Mouse (Mus musculus) intestine, postnatal 0 days (tissue): Measurements from ENCODE around the gene Agtr1a. TPM values are rescaled to one million over a fixed set of nuclear protein-coding genes. Genes with fewer than 3 reads are reported as not detected.
A peak's percentile ranks its signal among the peaks of the same experiment; 100 is the strongest.

Experiments used
- ATAC-seq: fragments of 200-750 bp; cut with Nextera tagmentation; 2 replicates; pipeline ENCODE4 v1.8.0; 2017; ENCODE audit warnings: mild to moderate bottlenecking, moderate TSS enrichment, moderate library complexity
- H3K27ac ChIP-seq: fragments of 300-500 bp; sonication (generic); 2 replicates; pipeline ENCODE4 v1.5.1; 2014; ENCODE audit warnings: mild to moderate bottlenecking, low read depth, low read length, moderate library complexity
- H3K27me3 ChIP-seq: fragments of 300-500 bp; sonication (generic); replicated peaks from 2 replicates; pipeline ENCODE4 v1.6.1; 2014; ENCODE audit warnings: low read length, mixed read lengths; ENCODE audit not compliant: control insufficient read depth, insufficient read depth
- H3K36me3 ChIP-seq: fragments of 300-500 bp; sonication (generic); 2 replicates; pipeline ENCODE4 v1.6.1; 2014; ENCODE audit warnings: mild to moderate bottlenecking, moderate library complexity; ENCODE audit not compliant: control insufficient read depth, insufficient read depth
- H3K4me1 ChIP-seq: fragments of 300-500 bp; sonication (generic); replicated peaks from 2 replicates; pipeline ENCODE4 v1.6.1; 2014; ENCODE audit warnings: antibody characterized with exemption, low read length, mixed read lengths; ENCODE audit not compliant: control insufficient read depth, insufficient read depth
- H3K4me2 ChIP-seq: fragments of 300-500 bp; sonication (generic); replicated peaks from 2 replicates; pipeline ENCODE4 v1.6.1; 2014; ENCODE audit warnings: low read depth, mild to moderate bottlenecking, moderate library complexity
- H3K4me3 ChIP-seq: fragments of 300-500 bp; sonication (generic); 2 replicates; pipeline ENCODE4 v1.5.1; 2014; ENCODE audit warnings: low read depth, low read length
- H3K9ac ChIP-seq: fragments of 300-500 bp; sonication (generic); 2 replicates; pipeline ENCODE4 v1.6.1; 2014; ENCODE audit warnings: mild to moderate bottlenecking, low read depth, low read length
- H3K9me3 ChIP-seq: fragments of 300-500 bp; sonication (generic); 2 replicates; pipeline ENCODE4 v1.6.1; 2016; ENCODE audit warnings: mixed run types; ENCODE audit not compliant: control insufficient read depth
- CTCF ChIP-seq: sonication (generic); IDR thresholded peaks from 2 replicates; pipeline ENCODE4 v1.5.1; 2016; ENCODE audit warnings: low read depth, mild to moderate bottlenecking, control low read depth, antibody characterized with exemption, moderate library complexity
- WGBS: fragments of 180-500 bp; shearing (Covaris S2); extraction: QIAGEN DNeasy Blood & Tissue Kit; methylation state at CpG from one replicate; pipeline ENCODE4 v1.1.7; 2014; 5-methylcytosine and 5-hydroxymethylcytosine counted together
- polyA plus RNA-seq: library from polyadenylated mRNA; unstranded; fragments of >200 nt; fragmentation: Nextera tagmentation; extraction: Ambion mirVana; gene quantifications from 2 replicates; pipeline ENCODE4 v1.2.1, GENCODE M21; 2015

The Agtr1a gene
- polyA plus RNA-seq, 1 experiment from 2014 or later: 2.9 TPM

DNA sequence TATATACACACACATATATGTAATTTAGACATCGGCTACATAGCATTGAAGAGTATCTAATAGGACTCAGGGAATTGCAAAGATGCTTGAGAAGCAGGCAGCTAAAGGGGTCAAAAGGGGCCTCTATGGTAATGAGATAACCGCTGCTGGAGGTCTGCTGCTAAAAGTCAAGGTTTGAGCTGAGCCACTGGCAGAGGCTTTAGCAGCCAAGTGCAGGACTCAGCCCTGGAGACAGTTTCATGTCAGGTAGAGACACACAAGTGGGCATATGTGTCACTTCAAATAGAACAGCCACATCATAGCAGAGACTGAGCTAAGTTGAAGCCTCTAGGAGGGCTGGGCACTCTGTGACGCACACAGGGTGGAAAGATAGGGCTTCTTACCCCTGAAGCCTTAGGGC is 1.6 kb upstream of the Agtr1a start:
- Histone ChIP-seq H3K27ac (no peak overlapping the region), H3K4me1 (no peaks in the 10 kb centered on the region), H3K9ac (no peak overlapping the region), H3K36me3 (no peaks in the 10 kb centered on the region), H3K27me3 (0 out of 2 replicates have a peak, but pooled peaks cover 3% of the 10 kb centered on the region), H3K4me3 (no peak overlapping the region), H3K4me2 (no peak overlapping the region), H3K9me3 (no peaks in the 10 kb centered on the region)
- 60% methylated on average over 3 of the region's 3 CpGs for WGBS
- ATAC-seq: no peak
- TF ChIP-seq CTCF: no peak

DNA sequence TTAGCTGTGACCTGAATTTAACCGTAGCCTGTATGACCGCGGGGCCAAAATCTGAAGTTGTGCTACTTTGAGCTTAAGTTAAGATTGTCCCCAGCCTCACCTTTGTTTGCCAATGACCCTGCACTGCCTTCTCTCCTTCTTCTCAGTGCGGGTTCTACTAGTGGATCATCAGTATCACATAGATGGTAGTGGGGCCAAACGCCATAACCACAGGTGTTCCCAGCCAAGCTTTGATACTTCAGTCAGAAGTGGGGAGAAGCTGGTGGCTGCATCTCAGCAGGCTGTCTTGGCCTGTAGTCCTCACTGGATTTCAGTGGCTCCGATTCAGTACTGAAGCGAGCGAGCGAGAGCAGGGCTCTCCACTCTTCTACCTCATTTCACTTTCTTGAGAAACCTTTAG is 672 bp downstream of the Agtr1a start:
- Histone ChIP-seq H3K27me3 (0 out of 2 replicates have a peak, but pooled peaks cover 3% of the 10 kb centered on the region), H3K9ac (no peak overlapping the region), H3K4me3 (peak overlapping the region; percentile 41), H3K27ac (no peak overlapping the region), H3K4me1 (no peaks in the 10 kb centered on the region), H3K36me3 (no peaks in the 10 kb centered on the region), H3K4me2 (peak overlapping the region; percentile 77), H3K9me3 (no peaks in the 10 kb centered on the region)
- TF ChIP-seq CTCF: no peak
- ATAC-seq: no peak
- whole genome bisulfite sequencing: 36% methylated on average over 9 of the region's 9 CpGs

DNA sequence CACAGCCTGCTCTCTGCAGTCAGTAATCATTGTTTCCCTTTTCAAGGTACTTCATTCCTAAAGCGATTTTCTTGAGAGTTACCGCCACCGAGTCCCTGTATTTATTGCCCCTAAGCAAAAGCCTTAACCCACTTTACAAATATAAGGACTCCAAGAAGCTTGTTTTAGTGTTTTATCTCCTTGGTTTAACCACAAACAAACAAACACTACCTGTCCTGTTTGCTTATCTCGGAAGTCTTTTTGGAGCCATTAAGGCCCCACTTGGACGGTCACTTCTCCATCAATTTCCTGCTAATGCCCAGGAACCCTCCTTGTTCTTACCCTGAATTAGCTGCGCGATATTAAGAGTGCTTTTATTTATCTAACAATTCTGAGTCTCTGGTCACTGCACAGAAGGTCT is 1.4 kb downstream of the Agtr1a start:
- Histone ChIP-seq H3K9me3 (no peaks in the 10 kb centered on the region), H3K9ac (no peak overlapping the region), H3K4me1 (no peaks in the 10 kb centered on the region), H3K27me3 (0 out of 2 replicates have a peak, but pooled peaks cover 3% of the 10 kb centered on the region), H3K27ac (no peak overlapping the region), H3K36me3 (no peaks in the 10 kb centered on the region), H3K4me3 (no peak overlapping the region), H3K4me2 (no peak overlapping the region)
- ATAC-seq: no peak
- WGBS: 69% methylated on average over 7 of the region's 7 CpGs
- TF ChIP-seq CTCF: no peak

DNA sequence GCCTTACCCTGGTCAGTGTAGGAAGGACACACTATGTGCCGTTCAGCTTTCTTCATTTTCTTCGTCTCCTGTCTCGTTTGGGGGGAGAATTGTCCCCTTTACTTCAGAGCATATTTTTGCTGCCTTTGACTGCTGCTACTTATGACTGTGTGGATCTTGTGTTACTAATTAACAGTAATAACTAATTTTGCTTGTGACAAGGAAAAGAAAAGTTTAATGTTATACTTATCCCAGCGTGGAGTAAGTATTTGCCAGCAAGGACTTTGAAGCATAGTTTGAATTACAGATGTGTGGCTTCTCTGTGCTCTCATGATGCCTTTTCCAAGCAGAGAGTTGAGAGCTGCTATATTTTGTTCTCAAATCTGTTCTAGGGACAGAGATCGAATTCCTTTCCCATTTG is 2.3 kb downstream of the Agtr1a start:
- no peaks in the 10 kb centered on the region for H3K9me3 ChIP-seq
- no peak overlapping the region for H3K4me3 ChIP-seq
- H3K27ac ChIP-seq: no peak overlapping the region
- no peaks in the 10 kb centered on the region for H3K36me3 ChIP-seq
- no peak for TF ChIP-seq CTCF
- H3K9ac ChIP-seq: no peak overlapping the region
- no peak overlapping the region for H3K4me2 ChIP-seq
- no peaks in the 10 kb centered on the region for H3K4me1 ChIP-seq
- ATAC-seq: no peak
- H3K27me3 ChIP-seq: 0 out of 2 replicates have a peak, but pooled peaks cover 3% of the 10 kb centered on the region
- WGBS: 72% methylated on average over 5 of the region's 5 CpGs

DNA sequence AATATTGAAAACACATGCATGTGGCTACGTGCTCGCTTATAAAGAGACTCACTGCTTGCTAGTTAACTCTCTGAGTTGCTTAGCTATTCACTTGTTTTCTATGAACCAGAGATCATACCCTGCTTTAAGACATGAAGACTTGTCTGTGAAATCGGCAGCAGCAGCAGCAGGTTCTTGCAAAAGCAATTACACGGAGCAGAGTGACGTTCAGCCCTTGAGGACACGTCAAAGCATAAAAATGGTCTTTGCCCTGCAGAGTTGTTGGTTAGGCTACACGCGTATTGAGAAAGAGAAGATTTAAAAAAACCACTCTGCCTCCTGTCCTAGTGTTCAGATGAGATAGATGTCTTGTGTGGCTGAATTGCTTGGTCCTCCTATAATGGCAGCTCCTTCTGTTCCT is 3.7 kb downstream of the Agtr1a start:
- TF ChIP-seq CTCF: no peak
- H3K4me1 ChIP-seq: no peaks in the 10 kb centered on the region
- H3K4me3 ChIP-seq: no peak overlapping the region
- no peak overlapping the region for H3K9ac ChIP-seq
- no peaks in the 10 kb centered on the region for H3K9me3 ChIP-seq
- no peak overlapping the region for H3K4me2 ChIP-seq
- H3K27ac ChIP-seq: no peak overlapping the region
- no peak for ATAC-seq
- 78% methylated on average over 8 of the region's 8 CpGs for WGBS
- 0 out of 2 replicates have a peak, but pooled peaks cover 3% of the 10 kb centered on the region for H3K27me3 ChIP-seq
- no peaks in the 10 kb centered on the region for H3K36me3 ChIP-seq

DNA sequence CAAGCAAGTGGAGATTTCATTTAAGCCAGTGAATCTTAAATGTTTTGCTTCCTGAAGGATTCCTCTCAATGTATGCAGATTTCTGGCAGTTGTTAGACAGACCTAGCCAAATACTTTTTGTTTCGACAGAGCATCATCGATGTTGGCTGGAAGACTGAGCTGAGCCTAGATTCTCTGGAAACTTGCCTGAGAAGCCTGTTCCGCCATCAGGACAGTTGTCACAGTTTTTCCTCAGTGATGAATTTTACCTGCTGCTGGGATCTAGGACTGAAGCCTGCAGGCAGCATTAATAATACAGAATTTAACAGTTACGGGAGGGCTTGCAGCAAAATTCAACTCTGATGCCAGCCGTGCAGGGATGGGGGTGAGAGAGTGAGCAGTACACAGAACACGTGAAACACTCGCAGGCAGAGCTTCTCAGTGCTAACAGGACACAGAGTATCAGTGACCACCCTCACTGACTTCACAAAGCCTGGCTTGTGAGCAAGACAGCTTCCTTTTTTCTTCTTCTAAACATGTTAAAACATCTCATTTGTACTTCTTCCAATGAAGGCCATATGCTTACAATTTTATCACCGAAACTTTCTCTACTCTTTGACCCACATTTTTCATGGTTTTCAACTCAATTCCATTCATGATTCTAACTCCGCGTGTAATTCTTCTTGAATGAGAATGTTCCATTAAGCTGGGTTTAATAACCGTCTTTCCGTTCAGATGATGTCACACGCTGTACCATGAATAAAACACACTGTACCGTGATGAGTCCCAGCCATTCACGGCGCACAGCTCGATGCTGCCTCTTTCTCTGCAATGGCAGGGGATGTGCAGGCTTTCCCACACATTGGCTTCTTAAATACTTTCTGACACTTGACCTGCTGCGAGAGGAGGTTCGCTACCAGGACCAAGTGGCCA is 6.0 kb downstream of the Agtr1a start:
- no peaks in the 10 kb centered on the region for H3K4me1 ChIP-seq
- H3K27ac ChIP-seq: no peak overlapping the region
- H3K27me3 ChIP-seq: no peaks in the 10 kb centered on the region
- no peak overlapping the region for H3K9ac ChIP-seq
- no peak overlapping the region for H3K4me3 ChIP-seq
- no peak overlapping the region for H3K4me2 ChIP-seq
- no peak for TF ChIP-seq CTCF
- H3K9me3 ChIP-seq: no peaks in the 10 kb centered on the region
- H3K36me3 ChIP-seq: no peaks in the 10 kb centered on the region
- ATAC-seq: no peak
- 80% methylated on average over 19 of the region's 19 CpGs for WGBS
